Mouse (Mus musculus) heart, postnatal 0 days (tissue): ENCODE results near the gene Rplp0. TPM values are rescaled to one million over a fixed set of nuclear protein-coding genes. Genes with fewer than 3 reads are reported as not detected.

Source experiments
- ATAC-seq: fragments of 200-750 bp; cut with Nextera tagmentation; 2 replicates; pipeline ENCODE4 v1.8.0; 2017; ENCODE audit warnings: low read depth, moderate number of reproducible peaks, moderate library complexity; ENCODE audit not compliant: insufficient read depth
- DNase-seq: peaks from one replicate; pipeline ENCODE4 v3.0.0-alpha.2; 2016; ENCODE audit warnings: low spot score
- H3K27ac ChIP-seq: fragments of 300-500 bp; sonication (generic); 2 replicates; pipeline ENCODE4 v1.5.1; 2014; ENCODE audit warnings: low read depth, mild to moderate bottlenecking
- H3K27me3 ChIP-seq: fragments of 300-500 bp; sonication (generic); 2 replicates; pipeline ENCODE4 v1.6.1; 2014; ENCODE audit warnings: low read length, mixed read lengths; ENCODE audit not compliant: control insufficient read depth, insufficient read depth
- H3K36me3 ChIP-seq: fragments of 300-500 bp; sonication (generic); replicated peaks from 2 replicates; pipeline ENCODE4 v1.6.1; 2014; ENCODE audit warnings: low read length, mixed read lengths; ENCODE audit not compliant: control insufficient read depth, insufficient read depth
- H3K4me1 ChIP-seq: fragments of 300-500 bp; sonication (generic); 2 replicates; pipeline ENCODE4 v1.6.1; 2014; ENCODE audit warnings: antibody characterized with exemption; ENCODE audit not compliant: control insufficient read depth, insufficient read depth
- H3K4me2 ChIP-seq: fragments of 300-500 bp; sonication (generic); 2 replicates; pipeline ENCODE4 v1.6.1; 2014; ENCODE audit warnings: low read depth, mild to moderate bottlenecking, low read length, moderate library complexity
- H3K4me3 ChIP-seq: fragments of 300-500 bp; sonication (generic); 2 replicates; pipeline ENCODE4 v1.5.1; 2014; ENCODE audit warnings: low read depth, low read length
- H3K9ac ChIP-seq: fragments of 300-500 bp; sonication (generic); replicated peaks from 2 replicates; pipeline ENCODE4 v1.6.1; 2014; ENCODE audit warnings: low read depth, low read length, mixed read lengths
- H3K9me3 ChIP-seq: fragments of 300-500 bp; sonication (generic); replicated peaks from 2 replicates; pipeline ENCODE4 v1.6.1; 2016; ENCODE audit warnings: low read length; ENCODE audit not compliant: control insufficient read depth
- CTCF ChIP-seq: IDR thresholded peaks from 2 replicates; pipeline ENCODE4 v1.5.1; 2016; ENCODE audit warnings: antibody characterized with exemption, control low read depth, low read depth
- EP300 ChIP-seq: IDR thresholded peaks from 2 replicates; pipeline ENCODE4 v1.6.1; 2016; ENCODE audit warnings: antibody characterized with exemption, low read depth
- WGBS: fragments of 180-500 bp; shearing (Covaris S2); extraction: QIAGEN DNeasy Blood & Tissue Kit; methylation state at CpG from one replicate; pipeline ENCODE4 v1.1.7; 2014; 5-methylcytosine and 5-hydroxymethylcytosine counted together
- microRNA-seq: library from miRNA; unstranded; fragments of <30 nt; microRNA quantifications from one replicate; pipeline ENCODE4, GENCODE M21; 2016
- polyA plus RNA-seq: library from polyadenylated mRNA; unstranded; fragments of >200 nt; fragmentation: Nextera tagmentation; extraction: Ambion mirVana; gene quantifications from 2 replicates; pipeline ENCODE4 v1.2.1, GENCODE M21; 2015
- total RNA-seq: library from RNA; depleted of rRNA; stranded (reverse); fragments of >200 nt; gene quantifications from 2 replicates; pipeline ENCODE4 v1.2.3, GENCODE M21; 2014; ENCODE audit warnings: low replicate concordance; rRNA removed

The Rplp0 gene
- total and polyA plus RNA-seq, 2 experiments from 2014 or later = 877 to 2,522 TPM

DNA sequence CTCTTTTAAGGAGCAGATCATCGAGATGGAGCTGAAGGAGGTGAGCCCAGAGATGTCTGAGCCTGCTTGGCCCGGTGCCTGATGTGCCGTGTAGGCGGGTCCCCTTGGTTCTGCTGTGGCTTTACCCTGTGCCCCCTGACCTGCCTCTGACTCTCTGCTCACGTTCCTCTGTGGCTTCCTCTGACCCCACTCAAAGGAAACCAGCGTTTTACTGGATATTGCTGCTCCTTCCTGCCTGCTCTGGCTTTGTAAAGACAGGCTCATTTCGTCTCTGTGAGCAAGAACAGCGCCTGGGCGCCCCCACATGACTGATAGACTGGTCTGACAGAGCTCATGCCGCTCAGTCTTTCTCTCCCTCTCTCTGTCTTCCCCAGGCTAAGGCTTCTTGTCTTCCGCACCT lies 31.8 kb downstream of the Rplp0 start:
- no peak for DNase-seq
- Histone ChIP-seq H3K4me2 (no peak overlapping the region), H3K9ac (no peak overlapping the region), H3K36me3 (peaks cover 96% of the 10 kb centered on the region), H3K4me3 (no peak overlapping the region), H3K9me3 (no peaks in the 10 kb centered on the region), H3K4me1 (no peaks in the 10 kb centered on the region), H3K27me3 (no peaks in the 10 kb centered on the region), H3K27ac (no peak overlapping the region)
- ATAC-seq = no peak
- TF ChIP-seq EP300 (no peak), CTCF (no peak)
- 64% methylated on average over 11 of the region's 11 CpGs for WGBS

GRCm38 (mm10) chr5:115591506-115591905 lies 32.2 kb downstream of the Rplp0 start:
- TF ChIP-seq CTCF = no peak
- no peak for TF ChIP-seq EP300

GRCm38 (mm10) chr5:115603561-115603960 lies 44.3 kb downstream of the Rplp0 start:
- no peaks in the 10 kb centered on the region for H3K27me3 ChIP-seq
- H3K9ac ChIP-seq = no peak overlapping the region
- ATAC-seq (no peak), DNase-seq (no peak)
- H3K36me3 ChIP-seq = peaks cover 82% of the 10 kb centered on the region
- no peak for TF ChIP-seq EP300
- no peak for TF ChIP-seq CTCF
- H3K9me3 ChIP-seq = no peaks in the 10 kb centered on the region
- no peak overlapping the region for H3K27ac ChIP-seq
- no peaks in the 10 kb centered on the region for H3K4me1 ChIP-seq
- WGBS = 94% methylated on average over 6 of the region's 6 CpGs
- H3K4me3 ChIP-seq = no peak overlapping the region
- H3K4me2 ChIP-seq = no peak overlapping the region

More at GRCm38 (mm10) chr5:115591506-115591905, 32.2 kb downstream of the Rplp0 start:
- Histone ChIP-seq H3K4me3 (no peak overlapping the region), H3K4me1 (no peaks in the 10 kb centered on the region), H3K27me3 (no peaks in the 10 kb centered on the region), H3K36me3 (peaks cover 96% of the 10 kb centered on the region), H3K27ac (no peak overlapping the region), H3K4me2 (no peak overlapping the region), H3K9ac (no peak overlapping the region), H3K9me3 (no peaks in the 10 kb centered on the region)
- 88% methylated on average over 2 of the region's 2 CpGs for WGBS
- DNase-seq (no peak), ATAC-seq (no peak)

GRCm38 (mm10) chr5:115611566-115611965 lies 52.3 kb downstream of the Rplp0 start:
- no peak for ATAC-seq

More at GRCm38 (mm10) chr5:115611566-115611965, 52.3 kb downstream of the Rplp0 start:
- Histone ChIP-seq H3K27ac (no peak overlapping the region), H3K36me3 (peaks cover 92% of the 10 kb centered on the region), H3K27me3 (no peaks in the 10 kb centered on the region), H3K4me1 (no peaks in the 10 kb centered on the region), H3K9ac (no peak overlapping the region), H3K4me2 (no peak overlapping the region), H3K4me3 (no peak overlapping the region), H3K9me3 (no peaks in the 10 kb centered on the region)
- 93% methylated on average over 11 of the region's 11 CpGs for WGBS
- no peak for DNase-seq
- TF ChIP-seq EP300 = no peak
- TF ChIP-seq CTCF = no peak

Small RNA genes within 50 kb of the gene (microRNA-seq; reads per million reads assigned to microRNA genes)
- gene Mir7029 = not detected

Other genes starting within 250 kb of the Rplp0 start
- gene Srsf9, start 232.3 kb upstream of the Rplp0 start, total RNA-seq = 21.3 and 41.1 TPM in 2 replicates
- gene Srsf9, start 232.3 kb upstream of the Rplp0 start, polyA plus RNA-seq = 62.9 and 67.5 TPM in 2 replicates
- gene Gatc, start 218.3 kb upstream of the Rplp0 start, total RNA-seq = 10.4 and 19.4 TPM in 2 replicates
- gene Gatc, start 218.3 kb upstream of the Rplp0 start, polyA plus RNA-seq = 14.8 and 15.1 TPM in 2 replicates
- 13.0 and 27.2 TPM in 2 replicates for gene Triap1, start 218.2 kb upstream of the Rplp0 start, total RNA-seq
- 39.2 and 42.3 TPM in 2 replicates for gene Triap1, start 218.2 kb upstream of the Rplp0 start, polyA plus RNA-seq
- gene Cox6a1, start 210.5 kb upstream of the Rplp0 start, total RNA-seq = 1,673 and 1,690 TPM in 2 replicates
- gene Cox6a1, start 210.5 kb upstream of the Rplp0 start, polyA plus RNA-seq = 2,126 and 2,128 TPM in 2 replicates
- 2.5 and 5.6 TPM in 2 replicates for gene Msi1, start 129.9 kb upstream of the Rplp0 start, total RNA-seq
- gene Msi1, start 129.9 kb upstream of the Rplp0 start, polyA plus RNA-seq = 0.99 and 1.1 TPM in 2 replicates
- gene Pla2g1b, start 93.2 kb upstream of the Rplp0 start, total RNA-seq = not detected in 2 replicates
- not detected in 2 replicates for gene Pla2g1b, start 93.2 kb upstream of the Rplp0 start, polyA plus RNA-seq
- 13.8 and 29.0 TPM in 2 replicates for gene Sirt4, start 74.7 kb upstream of the Rplp0 start, total RNA-seq
- 14.5 and 15.4 TPM in 2 replicates for gene Sirt4, start 74.7 kb upstream of the Rplp0 start, polyA plus RNA-seq
- gene Pxn, start 52.8 kb upstream of the Rplp0 start, total RNA-seq = 66.6 and 68.8 TPM in 2 replicates
- gene Pxn, start 52.8 kb upstream of the Rplp0 start, polyA plus RNA-seq = 19.3 and 19.9 TPM in 2 replicates
- 38.3 and 42.8 TPM in 2 replicates for gene Gcn1l1, start 5.8 kb downstream of the Rplp0 start, total RNA-seq
- gene Gcn1l1, start 5.8 kb downstream of the Rplp0 start, polyA plus RNA-seq = 12.9 and 13.6 TPM in 2 replicates
- 37.4 and 43.6 TPM in 2 replicates for gene Rab35, start 72.4 kb downstream of the Rplp0 start, total RNA-seq
- 13.4 and 14.1 TPM in 2 replicates for gene Rab35, start 72.4 kb downstream of the Rplp0 start, polyA plus RNA-seq
- 6.9 and 10.7 TPM in 2 replicates for gene Bicdl1, start 172.2 kb downstream of the Rplp0 start, total RNA-seq
- 9.0 and 9.6 TPM in 2 replicates for gene Bicdl1, start 172.2 kb downstream of the Rplp0 start, polyA plus RNA-seq